Mouse (Mus musculus): ENCODE measurements at regions not wholly inside any gene's neighbourhood (a gene's known extent, or its start where the extent isn't known, plus 50 kb on each side); places are given as distances from the start of the nearest gene placed in this dataset.

GRCm38 (mm10) chr13:28651810-28652209 is 301.7 kb downstream of the Sox4 start:
- DNase-seq (ENCODE audit: low spot score in 2 of 2): peak in 1 of 2 experiments; percentile 28

GRCm38 (mm10) chr13:28645881-28646280 is 307.6 kb downstream of the Sox4 start:
- no peak for DNase-seq (ENCODE audit: low spot score in 2 of 2)

DNA sequence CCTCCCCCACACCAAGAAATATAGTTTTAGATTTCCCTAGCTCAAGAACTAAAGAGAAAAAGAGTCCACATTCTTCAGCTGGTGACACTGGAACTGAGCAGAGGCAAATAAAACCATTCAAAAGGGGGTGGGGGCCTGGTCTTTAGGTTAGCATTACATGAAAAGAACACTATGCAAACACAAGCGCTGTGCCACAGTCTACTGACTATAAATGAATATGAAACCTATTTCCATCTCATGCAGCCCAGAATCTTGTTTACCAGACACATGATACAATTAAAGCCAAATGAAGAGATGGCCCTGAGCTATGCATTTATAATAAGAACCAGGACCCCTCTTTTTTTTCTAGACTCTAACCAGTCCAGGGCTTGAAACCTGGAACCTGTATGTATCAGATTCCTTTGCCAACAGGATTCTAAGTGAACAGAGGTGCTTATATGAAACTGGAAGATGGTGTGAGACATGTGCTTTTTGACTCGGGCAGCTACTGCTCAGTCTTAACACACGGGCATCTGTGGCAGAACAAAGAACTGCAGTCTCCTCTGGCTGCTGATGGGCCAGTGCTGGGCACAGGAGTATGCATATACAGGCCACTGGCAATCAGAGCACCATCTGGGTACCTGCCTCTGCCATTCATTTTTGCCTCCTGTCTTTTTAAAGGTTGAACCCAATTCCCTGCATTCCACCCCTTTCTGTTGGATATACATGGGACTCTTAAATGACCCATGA is 308.5 kb downstream of the Sox4 start:
- no peak for DNase-seq (ENCODE audit: low spot score in 2 of 2)

DNA sequence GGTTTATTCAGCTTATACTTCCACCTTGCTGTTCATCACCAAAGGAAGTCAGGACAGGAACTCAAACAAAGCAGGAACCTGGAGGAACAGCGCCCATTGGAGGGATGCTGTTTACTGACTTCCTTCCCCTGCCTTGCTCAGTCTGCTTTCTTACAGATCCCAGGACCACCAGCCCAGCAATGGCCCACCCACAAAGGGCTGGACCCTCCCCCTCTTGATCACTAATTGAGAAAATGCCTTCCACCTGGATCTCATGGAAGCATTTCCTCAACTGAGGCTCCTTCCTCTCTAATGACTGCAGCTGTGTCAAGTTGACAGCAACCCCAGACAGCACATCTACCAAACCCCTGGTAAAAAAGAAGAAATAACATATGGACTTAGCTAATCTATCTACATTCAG is 312.7 kb downstream of the Sox4 start:
- no peak for DNase-seq (ENCODE audit: low spot score in 2 of 2)

DNA sequence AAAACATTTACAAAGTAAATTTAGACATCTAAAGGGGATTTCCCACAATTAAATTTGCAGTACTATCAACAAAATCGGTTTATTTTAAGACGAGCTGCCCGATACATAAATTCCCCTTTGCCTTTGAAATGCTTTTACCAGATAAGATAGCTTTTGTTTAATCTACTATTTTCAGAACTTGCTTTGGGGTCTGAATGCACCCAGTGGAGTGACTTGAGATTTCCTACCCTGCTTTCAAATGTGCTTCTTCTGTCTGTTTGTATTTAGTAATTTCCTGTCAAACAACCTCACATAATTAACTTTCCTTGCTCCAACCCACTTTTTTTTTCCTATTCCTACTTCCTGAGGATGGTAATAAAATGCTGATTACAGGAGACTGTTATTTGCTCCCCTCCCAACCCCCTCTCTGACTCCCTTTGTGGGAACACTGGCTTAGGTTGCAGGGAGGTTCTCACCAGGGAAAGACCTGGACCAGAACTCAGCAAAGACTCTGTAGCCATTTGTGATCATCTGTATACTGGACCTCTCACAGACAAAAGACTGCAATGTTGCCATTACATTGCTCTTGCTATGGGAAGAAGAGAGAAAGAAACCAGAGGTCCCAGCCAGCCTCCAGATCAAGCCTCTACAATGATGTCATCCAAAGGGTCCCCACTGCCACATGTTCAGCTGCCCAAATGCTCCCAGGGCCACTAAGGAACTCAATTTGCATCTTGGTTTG is 318.1 kb downstream of the Sox4 start:
- no peak for DNase-seq (ENCODE audit: low spot score in 2 of 2)

DNA sequence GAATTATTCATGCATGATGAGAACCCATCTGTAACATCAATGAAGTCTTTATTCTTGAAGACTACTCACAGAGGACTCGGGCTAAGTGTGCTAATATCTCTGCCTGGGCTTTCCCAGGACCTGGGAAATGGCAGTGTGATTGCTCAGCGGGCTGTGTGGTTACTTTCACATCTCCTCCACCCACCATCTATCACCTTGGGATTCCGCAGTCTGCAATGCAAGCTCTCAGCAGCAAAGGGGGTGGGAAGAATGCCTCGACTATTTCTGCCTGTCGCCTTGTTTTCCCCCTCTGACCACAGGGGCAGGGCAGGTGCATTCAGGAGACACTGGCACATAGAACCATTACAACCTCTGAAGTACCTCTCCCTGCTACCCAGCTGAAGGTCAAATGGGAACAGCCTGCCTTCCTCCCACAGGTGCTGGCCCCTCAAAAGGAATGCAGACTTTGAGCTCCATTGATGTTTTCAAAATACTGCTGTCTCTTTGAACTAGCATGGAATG is 319.9 kb downstream of the Sox4 start:
- no peak for DNase-seq (ENCODE audit: low spot score in 2 of 2)

GRCm38 (mm10) chr13:28629431-28630331 is 323.8 kb downstream of the Sox4 start:
- DNase-seq (ENCODE audit: low spot score in 2 of 2): no peak

DNA sequence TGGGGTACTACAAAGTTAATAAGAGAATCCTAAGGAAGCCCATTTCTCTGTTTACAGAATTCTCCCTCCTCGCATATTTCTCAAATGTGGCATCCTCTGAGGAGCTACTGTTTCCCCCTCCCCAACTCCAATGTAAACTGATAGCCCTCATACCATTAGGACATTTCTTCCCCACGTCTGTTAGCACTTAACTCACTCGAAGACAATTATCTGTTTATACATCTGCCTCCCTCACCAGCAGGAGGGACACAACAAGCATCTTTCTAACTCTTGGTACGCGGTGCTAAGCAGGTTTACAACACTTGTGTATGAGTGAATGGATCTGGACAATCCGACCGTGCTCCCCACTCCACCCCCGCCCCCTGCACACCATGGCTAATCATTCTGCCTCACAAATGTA is 324.8 kb downstream of the Sox4 start:
- no peak for DNase-seq (ENCODE audit: low spot score in 2 of 2)

DNA sequence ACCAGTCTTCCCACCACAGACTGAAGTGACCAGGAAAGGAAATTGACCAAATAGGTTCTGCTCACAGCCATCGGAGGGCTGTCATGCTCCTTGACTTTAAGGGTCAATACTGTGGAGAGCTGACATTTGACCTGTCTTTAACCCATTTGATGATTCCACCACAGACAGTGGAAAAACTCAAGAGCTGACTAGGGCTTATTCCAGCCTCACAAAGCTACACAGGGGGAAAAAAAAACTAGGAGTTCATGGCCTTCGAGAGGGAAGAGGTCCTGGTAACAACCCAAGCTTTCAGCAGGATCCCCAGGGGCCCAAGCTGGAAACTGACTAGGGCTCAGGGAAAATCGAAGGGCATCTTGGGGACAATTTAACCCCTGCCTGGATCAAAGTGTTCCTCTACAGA is 334.6 kb downstream of the Sox4 start:
- no peak for DNase-seq (ENCODE audit: low spot score in 2 of 2)

DNA sequence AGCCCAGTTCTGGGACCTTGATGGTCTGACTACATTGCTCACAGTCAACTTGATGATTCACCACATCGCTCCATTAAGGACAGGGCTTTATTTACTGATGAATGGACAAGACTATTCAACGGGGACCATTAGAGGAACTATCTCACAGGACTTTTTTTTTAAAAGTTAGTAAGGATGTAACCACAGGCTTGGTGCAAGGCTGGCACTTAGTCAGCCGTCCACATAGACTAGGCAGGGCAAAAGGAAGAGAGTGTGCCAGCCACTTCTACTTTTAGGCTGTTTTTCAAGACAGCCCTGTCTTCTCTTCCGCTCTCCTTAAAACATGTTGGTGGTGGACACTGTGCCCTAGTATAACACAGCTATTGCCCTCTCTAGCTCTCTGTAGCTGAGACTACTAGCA is 336.0 kb downstream of the Sox4 start:
- DNase-seq (ENCODE audit: low spot score in 2 of 2): peak; percentile 9 to 22

DNA sequence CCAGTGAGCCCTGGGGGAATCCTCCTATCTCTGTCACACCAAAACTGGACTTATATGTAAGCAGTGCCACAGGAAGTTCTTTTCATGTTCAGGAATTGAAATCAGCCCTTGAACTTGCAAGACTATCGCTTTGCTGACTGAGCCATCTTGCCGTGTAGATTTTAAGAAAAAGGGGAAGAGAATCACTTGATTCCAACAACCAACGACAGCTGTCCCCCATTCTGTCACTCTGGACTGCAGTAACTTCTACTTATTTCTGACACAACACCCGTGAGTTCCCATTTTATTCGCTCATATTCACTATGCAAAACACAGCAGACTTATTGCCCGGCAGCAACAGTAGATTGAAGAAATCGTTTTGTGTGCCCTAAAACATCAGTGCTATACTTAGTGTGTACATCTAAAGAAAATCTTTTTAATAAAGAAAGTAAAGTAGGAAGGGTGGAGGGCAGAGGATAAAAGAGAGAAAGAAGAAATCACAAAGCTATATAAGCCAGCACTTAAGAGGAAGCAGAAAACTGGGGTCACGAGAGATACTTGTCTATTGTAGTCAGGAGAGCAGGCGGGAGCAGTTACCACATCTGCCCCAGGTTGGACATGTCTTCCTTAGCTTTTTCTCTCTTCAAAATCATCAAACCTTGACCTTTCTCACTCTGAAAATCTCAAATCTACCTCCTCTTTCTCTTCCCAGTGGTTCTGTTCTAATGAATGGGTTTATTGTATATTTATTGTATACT is 336.7 kb downstream of the Sox4 start:
- no peak for DNase-seq (ENCODE audit: low spot score in 2 of 2)

GRCm38 (mm10) chr13:28607551-28608114 is 345.9 kb downstream of the Sox4 start:
- no peak for DNase-seq (ENCODE audit: low spot score in 2 of 2)

DNA sequence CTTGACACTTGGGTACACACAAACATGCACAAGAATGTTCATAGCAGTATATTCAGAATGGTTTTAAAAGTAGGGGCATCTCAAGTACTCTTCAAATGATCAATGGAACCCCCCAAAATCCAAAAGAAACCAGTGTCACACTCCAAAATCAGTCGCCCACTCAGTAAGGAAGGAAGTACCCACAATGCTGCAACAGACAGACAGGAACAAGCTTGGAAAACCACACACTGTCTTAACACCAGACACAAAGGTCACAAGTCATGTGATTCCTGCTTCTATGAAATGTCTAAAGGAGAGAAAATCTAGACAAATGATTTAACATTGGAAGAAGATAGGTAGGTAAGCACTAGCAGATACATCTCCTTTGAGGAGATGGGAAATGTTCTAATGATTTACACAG is 346.9 kb downstream of the Sox4 start:
- DNase-seq (ENCODE audit: low spot score in 2 of 2): no peak

- DNase-seq (ENCODE audit: low spot score in 2 of 2): no peak
Observed at GRCm38 (mm10) chr13:28605833-28606232, 347.7 kb downstream of the Sox4 start.

DNA sequence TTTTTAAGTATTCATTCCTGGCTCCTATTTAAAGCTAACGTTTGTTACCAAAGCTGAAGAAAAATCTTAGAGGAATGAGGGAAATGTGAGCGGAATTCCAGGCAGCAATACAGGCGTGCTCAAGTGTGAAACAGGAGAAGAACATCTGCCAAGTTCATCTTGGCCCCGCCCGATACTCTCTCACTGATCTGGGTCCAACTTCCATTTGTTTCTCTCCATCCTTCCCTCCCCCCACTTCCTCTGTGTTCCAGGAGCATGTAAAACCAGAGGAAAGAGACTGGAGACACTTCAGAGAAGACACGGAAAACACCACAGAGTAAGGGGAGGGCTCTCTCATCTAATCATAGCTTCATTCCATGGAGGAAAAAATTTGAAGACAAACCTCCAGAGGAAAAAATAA is 346.7 kb downstream of the Gm11361 start:
- DNase-seq (ENCODE audit: low spot score in 2 of 2): peak in 1 of 2 experiments; percentile 8

- no peak for DNase-seq (ENCODE audit: low spot score in 2 of 2)
Observed at GRCm38 (mm10) chr13:28600792-28601191, 343.5 kb downstream of the Gm11361 start.

DNA sequence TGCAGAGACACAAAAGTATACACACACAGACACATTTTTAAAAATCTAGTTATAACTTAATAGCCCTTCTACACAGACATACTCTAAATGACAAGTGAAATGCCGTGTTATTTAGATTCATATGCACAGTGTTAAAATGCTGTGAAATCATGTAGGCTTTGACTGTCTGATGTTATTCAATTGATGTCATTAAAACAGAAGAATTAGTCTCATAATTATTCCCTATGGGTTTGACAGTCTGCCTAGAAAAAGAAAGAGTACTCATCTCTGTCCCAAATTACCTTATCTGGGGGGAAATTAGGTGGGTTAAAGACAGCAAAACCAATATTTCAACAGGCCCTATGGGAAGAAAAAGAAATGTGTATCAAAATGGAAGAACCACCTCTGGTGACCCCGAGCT is 339.0 kb downstream of the Gm11361 start:
- DNase-seq (ENCODE audit: low spot score in 2 of 2): no peak

DNA sequence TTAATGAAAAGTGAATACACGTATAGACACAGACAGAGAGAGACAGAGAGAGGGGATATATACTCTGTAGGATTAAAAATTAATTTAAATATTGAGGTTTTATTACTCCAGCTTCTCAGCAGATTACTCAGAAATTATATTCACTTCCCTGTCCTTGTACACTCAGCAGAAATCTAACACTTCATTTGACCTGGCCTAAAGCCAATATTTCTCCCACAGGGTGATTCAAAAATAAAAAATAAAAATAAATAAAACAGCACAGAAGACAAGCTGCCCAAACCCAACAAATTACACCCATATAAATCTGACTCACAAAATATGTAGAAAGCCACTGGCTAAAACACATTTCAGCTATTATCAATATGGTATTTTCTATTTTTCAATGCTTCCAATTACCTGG is 334.8 kb downstream of the Gm11361 start:
- DNase-seq (ENCODE audit: low spot score in 2 of 2): no peak

GRCm38 (mm10) chr13:28587977-28588376 is 330.6 kb downstream of the Gm11361 start:
- no peak for DNase-seq (ENCODE audit: low spot score in 2 of 2)

- DNase-seq (ENCODE audit: low spot score in 2 of 2): no peak
Observed at GRCm38 (mm10) chr13:28586693-28587092, 329.4 kb downstream of the Gm11361 start.

GRCm38 (mm10) chr13:28586140-28586539 is 328.8 kb downstream of the Gm11361 start:
- no peak for DNase-seq (ENCODE audit: low spot score in 2 of 2)
